Mouse (Mus musculus): ENCODE data around the gene Zfp207. TPM values are rescaled to one million over a fixed set of nuclear protein-coding genes. Genes with fewer than 3 reads are reported as not detected.
"Not testable (repeated sequence)": the region's sequence is repeated elsewhere in the genome, so short reads cannot be mapped to it uniquely, and the experiment has no call there.

Gene Zfp207
- polyA plus RNA-seq, 1 experiment: 80.4 TPM

- H3K36me3 ChIP-seq (ENCODE audit: control insufficient read depth, insufficient read depth, low read length): no peaks in the 10 kb centered on the region
- no peak for TF ChIP-seq POLR2A (IDR thresholded peaks at IDR 0.05; ENCODE audit: control insufficient read depth, low read depth, low read length)
- no peak for TF ChIP-seq CTCF (IDR thresholded peaks at IDR 0.05; ENCODE audit: control insufficient read depth, insufficient read depth, insufficient replicate concordance, low read depth, low read length)
- H3K4me3 ChIP-seq (ENCODE audit: control insufficient read depth, low read depth, low read length): no peak overlapping the region
- no peak overlapping the region for H3K27ac ChIP-seq (ENCODE audit: control insufficient read depth, insufficient read depth, low read depth, low read length)
- no peaks in the 10 kb centered on the region for H3K4me1 ChIP-seq (ENCODE audit: control insufficient read depth, insufficient read depth, low read length)
- H3K27me3 ChIP-seq (ENCODE audit: control insufficient read depth, insufficient read depth, low read length): no peaks in the 10 kb centered on the region
These were observed 34.0 kb downstream of the Zfp207 start for GRCm38 (mm10) chr11:80417085-80417484.

GRCm38 (mm10) chr11:80419743-80420142, 36.7 kb downstream of the Zfp207 start:
- Histone ChIP-seq H3K27me3 (ENCODE audit: control insufficient read depth, insufficient read depth, low read length) (no peaks in the 10 kb centered on the region), H3K27ac (ENCODE audit: control insufficient read depth, insufficient read depth, low read depth, low read length) (no peak overlapping the region), H3K4me1 (ENCODE audit: control insufficient read depth, insufficient read depth, low read length) (no peaks in the 10 kb centered on the region), H3K36me3 (ENCODE audit: control insufficient read depth, insufficient read depth, low read length) (no peaks in the 10 kb centered on the region), H3K4me3 (ENCODE audit: control insufficient read depth, low read depth, low read length) (no peak overlapping the region)
- TF ChIP-seq CTCF (IDR thresholded peaks at IDR 0.05; ENCODE audit: control insufficient read depth, insufficient read depth, insufficient replicate concordance, low read depth, low read length) (no peak), POLR2A (IDR thresholded peaks at IDR 0.05; ENCODE audit: control insufficient read depth, low read depth, low read length) (no peak)

- Histone ChIP-seq H3K27ac (ENCODE audit: control insufficient read depth, insufficient read depth, low read depth, low read length) (no peak overlapping the region), H3K27me3 (ENCODE audit: control insufficient read depth, insufficient read depth, low read length) (no peaks in the 10 kb centered on the region), H3K36me3 (ENCODE audit: control insufficient read depth, insufficient read depth, low read length) (no peaks in the 10 kb centered on the region), H3K4me3 (ENCODE audit: control insufficient read depth, low read depth, low read length) (no peak overlapping the region), H3K4me1 (ENCODE audit: control insufficient read depth, insufficient read depth, low read length) (no peaks in the 10 kb centered on the region)
- TF ChIP-seq POLR2A (IDR thresholded peaks at IDR 0.05; ENCODE audit: control insufficient read depth, low read depth, low read length) (no peak), CTCF (IDR thresholded peaks at IDR 0.05; ENCODE audit: control insufficient read depth, insufficient read depth, insufficient replicate concordance, low read depth, low read length) (no peak)
These were observed 37.3 kb downstream of the Zfp207 start for GRCm38 (mm10) chr11:80420202-80420984.

GRCm38 (mm10) chr11:80421421-80422047, 38.5 kb downstream of the Zfp207 start:
- H3K27me3 ChIP-seq (ENCODE audit: control insufficient read depth, insufficient read depth, low read length): no peaks in the 10 kb centered on the region
- H3K4me1 ChIP-seq (ENCODE audit: control insufficient read depth, insufficient read depth, low read length): no peaks in the 10 kb centered on the region
- TF ChIP-seq POLR2A (IDR thresholded peaks at IDR 0.05; ENCODE audit: control insufficient read depth, low read depth, low read length) (no peak), CTCF (IDR thresholded peaks at IDR 0.05; ENCODE audit: control insufficient read depth, insufficient read depth, insufficient replicate concordance, low read depth, low read length) (no peak)
- no peak overlapping the region for H3K27ac ChIP-seq (ENCODE audit: control insufficient read depth, insufficient read depth, low read depth, low read length)
- H3K36me3 ChIP-seq (ENCODE audit: control insufficient read depth, insufficient read depth, low read length): no peaks in the 10 kb centered on the region
- no peak overlapping the region for H3K4me3 ChIP-seq (ENCODE audit: control insufficient read depth, low read depth, low read length)

- H3K4me3 ChIP-seq (ENCODE audit: control insufficient read depth, low read depth, low read length): no peak overlapping the region
- H3K36me3 ChIP-seq (ENCODE audit: control insufficient read depth, insufficient read depth, low read length): no peaks in the 10 kb centered on the region
- no peak overlapping the region for H3K27ac ChIP-seq (ENCODE audit: control insufficient read depth, insufficient read depth, low read depth, low read length)
- H3K27me3 ChIP-seq (ENCODE audit: control insufficient read depth, insufficient read depth, low read length): no peaks in the 10 kb centered on the region
- peaks cover 1% of the 10 kb centered on the region; the same call in 1 of the 2 replicates for H3K4me1 ChIP-seq (ENCODE audit: control insufficient read depth, insufficient read depth, low read length)
- no peak for TF ChIP-seq CTCF (IDR thresholded peaks at IDR 0.05; ENCODE audit: control insufficient read depth, insufficient read depth, insufficient replicate concordance, low read depth, low read length)
- TF ChIP-seq POLR2A (IDR thresholded peaks at IDR 0.05; ENCODE audit: control insufficient read depth, low read depth, low read length): no peak
These were observed 41.6 kb downstream of the Zfp207 start for GRCm38 (mm10) chr11:80424691-80425090.

GRCm38 (mm10) chr11:80425247-80425778, 42.2 kb downstream of the Zfp207 start:
- H3K4me1 ChIP-seq (ENCODE audit: control insufficient read depth, insufficient read depth, low read length): peaks cover 2% of the 10 kb centered on the region; the same call in 1 of the 2 replicates
- no peaks in the 10 kb centered on the region for H3K27me3 ChIP-seq (ENCODE audit: control insufficient read depth, insufficient read depth, low read length)
- no peak for TF ChIP-seq CTCF (IDR thresholded peaks at IDR 0.05; ENCODE audit: control insufficient read depth, insufficient read depth, insufficient replicate concordance, low read depth, low read length)
- TF ChIP-seq POLR2A (IDR thresholded peaks at IDR 0.05; ENCODE audit: control insufficient read depth, low read depth, low read length): no peak
- H3K36me3 ChIP-seq (ENCODE audit: control insufficient read depth, insufficient read depth, low read length): no peaks in the 10 kb centered on the region
- no peak overlapping the region for H3K4me3 ChIP-seq (ENCODE audit: control insufficient read depth, low read depth, low read length)
- no peak overlapping the region for H3K27ac ChIP-seq (ENCODE audit: control insufficient read depth, insufficient read depth, low read depth, low read length)

- not testable (repeated sequence) for H3K27me3 ChIP-seq (ENCODE audit: control insufficient read depth, insufficient read depth, low read length); H3K36me3 ChIP-seq (ENCODE audit: control insufficient read depth, insufficient read depth, low read length); H3K27ac ChIP-seq (ENCODE audit: control insufficient read depth, insufficient read depth, low read depth, low read length); H3K4me3 ChIP-seq (ENCODE audit: control insufficient read depth, low read depth, low read length); H3K4me1 ChIP-seq (ENCODE audit: control insufficient read depth, insufficient read depth, low read length)
These were observed 43.1 kb downstream of the Zfp207 start for GRCm38 (mm10) chr11:80426029-80426813.
